Mouse (Mus musculus) lung, postnatal 0 days (tissue): ENCODE results near the gene Nfia. TPM values are rescaled to one million over a fixed set of nuclear protein-coding genes. Genes with fewer than 3 reads are reported as not detected.

Source experiments
- ATAC-seq: fragments of 200-750 bp; cut with Nextera tagmentation; 2 replicates; pipeline ENCODE4 v1.8.0; 2017; ENCODE audit warnings: moderate library complexity
- DNase-seq: peaks from one replicate; pipeline ENCODE4 v3.0.0-alpha.2; 2016; ENCODE audit warnings: low spot score
- H3K27ac ChIP-seq: fragments of 300-500 bp; sonication (generic); 2 replicates; pipeline ENCODE4 v1.5.1; 2014; ENCODE audit warnings: antibody characterized with exemption, mild to moderate bottlenecking, low read length, mixed read lengths
- H3K27me3 ChIP-seq: fragments of 300-500 bp; sonication (generic); replicated peaks from 2 replicates; pipeline ENCODE4 v1.6.1; 2014; ENCODE audit warnings: low read length, mixed read lengths; ENCODE audit not compliant: insufficient read depth
- H3K36me3 ChIP-seq: fragments of 300-500 bp; sonication (generic); 2 replicates; pipeline ENCODE4 v1.6.1; 2014; ENCODE audit warnings: low read length, mixed read lengths; ENCODE audit not compliant: insufficient read depth
- H3K4me1 ChIP-seq: fragments of 300-500 bp; sonication (generic); 2 replicates; pipeline ENCODE4 v1.6.1; 2014; ENCODE audit warnings: antibody characterized with exemption, low read depth, low read length, mixed read lengths; ENCODE audit not compliant: insufficient read depth
- H3K4me2 ChIP-seq: fragments of 300-500 bp; sonication (generic); replicated peaks from 2 replicates; pipeline ENCODE4 v1.6.1; 2014; ENCODE audit warnings: low read depth, mild to moderate bottlenecking, low read length, moderate library complexity, mixed read lengths
- H3K4me3 ChIP-seq: fragments of 300-500 bp; sonication (generic); 2 replicates; pipeline ENCODE4 v1.5.1; 2014; ENCODE audit warnings: low read depth, low read length
- H3K9ac ChIP-seq: fragments of 300-500 bp; sonication (generic); replicated peaks from 2 replicates; pipeline ENCODE4 v1.6.1; 2014; ENCODE audit warnings: low read depth, mild to moderate bottlenecking
- H3K9me3 ChIP-seq: fragments of 300-500 bp; sonication (generic); 2 replicates; pipeline ENCODE4 v1.6.1; 2016; ENCODE audit warnings: low read length, mixed read lengths
- CTCF ChIP-seq: IDR thresholded peaks from 2 replicates; pipeline ENCODE4 v1.5.1; 2016; ENCODE audit warnings: antibody characterized with exemption, mild to moderate bottlenecking
- EP300 ChIP-seq: IDR thresholded peaks from 2 replicates; pipeline ENCODE4 v1.6.1; 2016; ENCODE audit warnings: antibody characterized with exemption, mild to moderate bottlenecking, control low read depth
- WGBS: fragments of 180-500 bp; shearing (Covaris S2); extraction: QIAGEN DNeasy Blood & Tissue Kit; methylation state at CpG from one replicate; pipeline ENCODE4 v1.1.7; 2014; 5-methylcytosine and 5-hydroxymethylcytosine counted together
- polyA plus RNA-seq: library from polyadenylated mRNA; unstranded; fragments of >200 nt; fragmentation: Nextera tagmentation; extraction: Ambion mirVana; gene quantifications from 2 replicates; pipeline ENCODE4 v1.2.1, GENCODE M21; 2015

The Nfia gene
- polyA plus RNA-seq, 1 experiment from 2014 or later, result 40.5 TPM

GRCm38 (mm10) chr4:98090586-98090985, 318.1 kb downstream of the Nfia start:
- peaks cover 16% of the 10 kb centered on the region; the same call in 1 of the 2 replicates for H3K4me1 ChIP-seq
- TF ChIP-seq CTCF (no peak), EP300 (no peak)

DNA sequence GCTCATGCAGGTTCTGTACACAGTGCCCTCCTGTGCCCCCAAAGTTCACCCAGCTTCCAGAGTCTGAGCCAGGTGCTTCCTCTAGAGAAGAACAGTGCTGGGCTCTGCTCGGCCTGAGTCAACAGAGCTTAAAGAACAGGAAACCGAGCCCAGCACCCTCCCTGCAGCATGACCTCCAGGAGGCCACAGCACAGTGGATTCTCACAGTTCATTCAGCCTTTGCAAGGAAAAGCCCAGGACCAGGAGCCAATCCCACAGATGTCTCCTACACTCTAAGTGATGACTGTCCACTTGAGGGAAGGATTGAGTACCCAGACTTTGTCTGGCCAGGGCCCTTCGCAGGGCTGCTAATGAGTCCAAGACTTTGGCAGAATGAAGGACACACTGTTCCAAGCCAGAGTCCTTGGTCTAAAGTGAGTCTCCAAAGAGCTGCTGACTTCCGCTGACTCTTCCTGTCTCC, 318.9 kb downstream of the Nfia start:
- Histone ChIP-seq H3K27ac (peak overlapping the region; percentile 79), H3K9me3 (no peaks in the 10 kb centered on the region), H3K9ac (no peak overlapping the region), H3K4me2 (no peak overlapping the region), H3K36me3 (no peaks in the 10 kb centered on the region), H3K4me3 (no peak overlapping the region), H3K4me1 (peaks cover 16% of the 10 kb centered on the region; the same call in 1 of the 2 replicates), H3K27me3 (no peaks in the 10 kb centered on the region)
- TF ChIP-seq CTCF, result peak; percentile 31
- 0 out of 2 replicates have a peak, but pooled peaks have one; percentile 8 for TF ChIP-seq EP300
- DNase-seq (peak; percentile 86), ATAC-seq (peak; percentile 68)
- 17% methylated on average over 4 of the region's 4 CpGs for WGBS

More at GRCm38 (mm10) chr4:98090586-98090985, 318.1 kb downstream of the Nfia start:
- H3K27me3 ChIP-seq, result no peaks in the 10 kb centered on the region
- H3K9ac ChIP-seq, result no peak overlapping the region
- 40% methylated on average over 3 of the region's 3 CpGs for WGBS
- H3K27ac ChIP-seq, result peak overlapping the region; percentile 51
- DNase-seq (peak; percentile 77), ATAC-seq (peak; percentile 13; the same call in 1 of the 2 replicates)
- no peaks in the 10 kb centered on the region for H3K9me3 ChIP-seq
- no peak overlapping the region for H3K4me2 ChIP-seq
- H3K36me3 ChIP-seq, result no peaks in the 10 kb centered on the region
- no peak overlapping the region for H3K4me3 ChIP-seq

DNA sequence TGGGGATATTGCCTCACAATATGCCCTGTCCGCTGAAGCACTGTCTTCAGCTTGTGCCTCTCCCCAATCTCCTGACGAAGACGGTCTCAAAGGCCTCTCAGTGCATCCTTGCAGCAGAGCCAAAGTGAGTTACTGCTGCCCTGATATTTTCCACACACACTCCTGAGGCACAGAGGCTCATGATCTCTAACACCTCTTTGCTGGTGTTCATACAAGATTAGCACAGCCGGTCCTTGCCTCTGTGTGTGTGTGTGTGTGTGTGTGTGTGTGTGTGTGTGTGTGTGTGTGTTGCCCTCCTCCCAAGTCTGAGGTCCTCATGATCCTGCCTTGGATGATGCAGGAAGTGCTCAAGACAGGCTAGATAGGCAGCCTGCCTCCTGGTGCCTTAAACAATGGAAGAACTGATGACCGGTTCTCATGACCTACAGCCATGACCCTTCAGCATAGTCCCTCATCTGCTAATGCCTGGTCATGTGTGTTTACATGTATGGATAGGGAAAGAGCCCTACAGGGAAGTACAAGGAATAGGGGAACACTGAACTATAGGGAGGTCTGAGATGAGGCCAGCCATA, 319.5 kb downstream of the Nfia start:
- peak; percentile 1; the same call in 1 of the 2 replicates for ATAC-seq
- WGBS, result 42% methylated on average over 5 of the region's 5 CpGs
- no peaks in the 10 kb centered on the region for H3K9me3 ChIP-seq

DNA sequence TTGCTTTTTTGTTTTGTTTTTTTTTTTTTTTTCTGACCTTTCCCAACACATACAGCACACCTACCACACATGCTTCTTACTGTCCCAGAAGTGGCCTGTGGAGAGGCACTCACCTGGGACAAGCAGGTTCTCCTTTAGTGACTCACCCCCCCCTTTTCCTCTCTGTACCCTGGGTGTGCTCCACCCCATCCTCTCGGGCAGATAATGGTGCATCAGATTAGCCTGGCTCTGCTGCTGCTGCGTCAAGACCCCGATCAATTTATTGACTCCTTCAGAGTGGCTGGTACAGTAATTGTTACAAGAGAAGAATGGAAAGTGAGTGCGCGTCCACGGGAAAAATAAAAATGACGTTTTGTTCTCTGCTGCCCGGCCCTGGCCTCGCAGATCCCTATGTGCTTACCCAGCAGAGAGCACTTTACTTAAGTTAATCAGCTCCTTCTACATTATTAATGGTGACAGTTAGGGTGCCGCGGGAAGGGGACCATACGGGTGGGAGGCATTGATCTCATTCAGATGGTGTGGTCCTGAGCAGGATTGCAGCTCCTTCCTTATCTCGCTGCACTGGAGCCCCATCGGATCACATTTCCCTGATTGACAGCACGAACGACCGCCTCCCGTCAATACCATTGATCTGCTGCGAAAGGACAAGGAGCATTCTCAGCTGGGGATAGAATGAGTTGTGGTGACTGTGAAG, 321.7 kb downstream of the Nfia start:
- 0 out of 2 replicates have a peak, but pooled peaks have one; percentile 11 for TF ChIP-seq EP300
- TF ChIP-seq CTCF, result no peak
- H3K27ac ChIP-seq, result no peak overlapping the region
- no peak overlapping the region for H3K9ac ChIP-seq
- no peaks in the 10 kb centered on the region for H3K27me3 ChIP-seq
- H3K4me2 ChIP-seq, result peak overlapping the region; percentile 6; the same call in 1 of the 2 replicates
- H3K36me3 ChIP-seq, result no peaks in the 10 kb centered on the region
- no peak for DNase-seq
- WGBS, result 32% methylated on average over 19 of the region's 19 CpGs
- H3K4me3 ChIP-seq, result no peak overlapping the region
- ATAC-seq, result no peak
- peaks cover 11% of the 10 kb centered on the region; the same call in 1 of the 2 replicates for H3K4me1 ChIP-seq
- no peaks in the 10 kb centered on the region for H3K9me3 ChIP-seq

More for the DNA sequence above, 319.5 kb downstream of the Nfia start:
- Histone ChIP-seq H3K36me3 (no peaks in the 10 kb centered on the region), H3K4me3 (no peak overlapping the region), H3K9ac (no peak overlapping the region), H3K27ac (peak overlapping the region; percentile 79), H3K27me3 (no peaks in the 10 kb centered on the region), H3K4me1 (peaks cover 13% of the 10 kb centered on the region; the same call in 1 of the 2 replicates), H3K4me2 (no peak overlapping the region)
- no peak; the same call in none of the 2 replicates for TF ChIP-seq EP300
- TF ChIP-seq CTCF, result no peak
- DNase-seq, result no peak

GRCm38 (mm10) chr4:98095060-98095459, 322.5 kb downstream of the Nfia start:
- Histone ChIP-seq H3K4me2 (no peak overlapping the region), H3K27me3 (no peaks in the 10 kb centered on the region), H3K4me3 (no peak overlapping the region), H3K4me1 (peaks cover 11% of the 10 kb centered on the region; the same call in 1 of the 2 replicates), H3K36me3 (no peaks in the 10 kb centered on the region), H3K9me3 (no peaks in the 10 kb centered on the region), H3K27ac (no peak overlapping the region), H3K9ac (no peak overlapping the region)
- no peak for ATAC-seq
- no peak for DNase-seq
- TF ChIP-seq CTCF (no peak), EP300 (no peak)
- WGBS, result 73% methylated on average over 2 of the region's 2 CpGs

GRCm38 (mm10) chr4:98097013-98097566, 324.6 kb downstream of the Nfia start:
- peaks cover 4% of the 10 kb centered on the region; the same call in 1 of the 2 replicates for H3K4me1 ChIP-seq
- 58% methylated on average over 4 of the region's 4 CpGs for WGBS
- H3K27ac ChIP-seq, result peak overlapping the region; percentile 63
- no peaks in the 10 kb centered on the region for H3K9me3 ChIP-seq
- ATAC-seq, result peak; percentile 59
- TF ChIP-seq EP300 (no peak), CTCF (no peak)
- no peak for DNase-seq
- H3K9ac ChIP-seq, result no peak overlapping the region
- H3K27me3 ChIP-seq, result no peaks in the 10 kb centered on the region
- no peak overlapping the region for H3K4me3 ChIP-seq
- H3K4me2 ChIP-seq, result no peak overlapping the region
- no peaks in the 10 kb centered on the region for H3K36me3 ChIP-seq
